Mouse (Mus musculus) R1 (cell line): ENCODE measurements around the gene Prrt4.

ENCODE experiments used
- DNase-seq: peaks from one replicate; pipeline ENCODE4 v3.0.0-alpha.2; 2018; ENCODE audit warnings: low read depth, low spot score

The Prrt4 gene

GRCm38 (mm10) chr6:29150001-29150400 is 29.4 kb downstream of the Prrt4 start:
- no peak for DNase-seq

- DNase-seq, result no peak
Measured at GRCm38 (mm10) chr6:29147407-29148010, 31.9 kb downstream of the Prrt4 start.

- no peak for DNase-seq
Measured at GRCm38 (mm10) chr6:29146641-29147040, 32.7 kb downstream of the Prrt4 start.

- DNase-seq, result no peak
Measured at GRCm38 (mm10) chr6:29145456-29146307, 33.7 kb downstream of the Prrt4 start.

- no peak for DNase-seq
Measured at GRCm38 (mm10) chr6:29144971-29145370, 34.4 kb downstream of the Prrt4 start.

- peak; percentile 58 for DNase-seq
Measured at GRCm38 (mm10) chr6:29143608-29144007, 35.8 kb downstream of the Prrt4 start.

- no peak for DNase-seq
Measured at GRCm38 (mm10) chr6:29137441-29137840, 41.9 kb downstream of the Prrt4 start.

- DNase-seq, result peak; percentile 42
Measured at GRCm38 (mm10) chr6:29133100-29133499, 46.3 kb downstream of the Prrt4 start.

GRCm38 (mm10) chr6:29126878-29127426 is 52.4 kb downstream of the Prrt4 start:
- no peak for DNase-seq

- no peak for DNase-seq
Measured at GRCm38 (mm10) chr6:29119990-29120389, 59.4 kb downstream of the Prrt4 start.
